Mouse (Mus musculus) pancreas, adult 10 weeks (tissue): ENCODE results near the gene Cxcl9. TPM values are rescaled to one million over a fixed set of nuclear protein-coding genes. Genes with fewer than 3 reads are reported as not detected.

ENCODE experiments used
- polyA plus RNA-seq: library from polyadenylated mRNA; stranded (reverse); fragments of 350-450 nt; fragmentation: Illumina TruSeq; extraction: RNeasy Lipid Tissue Mini Kit (QIAGEN cat#74804); gene quantifications from one replicate; pipeline ENCODE4 v1.2.3, GENCODE M21; 2015; ENCODE audit warnings: low read depth, low replicate concordance; ENCODE audit not compliant: insufficient read depth

Gene Cxcl9
- not detected for polyA plus RNA-seq

DNA sequence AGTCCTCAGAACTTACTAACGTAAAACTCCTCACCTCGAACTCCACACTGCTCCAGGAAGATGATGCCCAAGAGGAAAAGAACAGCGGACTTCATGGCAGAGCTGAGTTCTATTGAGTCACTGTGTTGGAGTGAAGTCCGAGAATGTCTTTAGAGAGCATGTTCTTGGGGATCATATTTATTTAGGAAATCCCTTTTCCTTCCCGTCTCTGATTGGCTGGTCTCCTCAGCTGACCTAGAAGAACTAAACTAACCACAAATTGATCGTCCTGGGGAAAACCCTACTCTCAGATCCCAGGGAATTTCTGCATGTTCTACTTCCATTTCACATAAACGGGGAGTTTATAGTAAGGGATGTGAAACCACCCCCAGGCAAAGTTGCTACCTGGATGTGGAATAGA is at the start of gene Cxcl9:
Gene Cxcl9, minus strand, starts transcription at position 151 of the 400 bp plus-strand sequence.

DNA sequence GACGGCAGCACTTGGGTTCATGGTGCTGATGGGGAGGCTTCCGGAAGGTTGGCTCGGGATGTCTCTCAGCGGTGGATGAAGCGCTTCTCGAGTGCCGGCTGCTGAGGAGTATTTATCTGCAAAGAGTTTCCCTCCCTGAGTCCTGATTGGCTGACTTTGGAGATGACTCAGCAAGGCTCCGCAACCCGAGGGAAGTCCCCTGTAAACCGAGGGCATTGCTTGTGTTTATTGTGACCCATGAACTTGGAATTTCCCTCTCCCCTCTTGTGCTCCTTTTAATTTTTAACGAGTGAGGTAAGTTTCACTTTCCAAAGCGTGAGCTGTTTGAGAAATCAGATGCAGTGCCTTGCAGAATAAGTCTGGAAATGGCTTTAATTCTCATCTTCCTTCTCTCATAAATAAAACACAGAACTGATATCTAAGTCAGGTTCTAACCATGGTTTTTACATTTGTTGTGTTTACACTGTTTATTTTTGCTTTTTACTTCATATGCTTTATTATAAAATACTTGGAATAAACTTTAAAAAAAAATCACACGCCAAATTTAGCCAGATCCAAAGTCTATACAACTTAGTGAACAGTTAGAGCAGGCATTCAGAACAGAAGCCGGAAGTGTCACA is 21.0 kb upstream of the Cxcl9 start, which contains the start of gene Cxcl10:
Gene Cxcl10, minus strand, starts transcription at position 96 of the 620 bp plus-strand sequence.

DNA sequence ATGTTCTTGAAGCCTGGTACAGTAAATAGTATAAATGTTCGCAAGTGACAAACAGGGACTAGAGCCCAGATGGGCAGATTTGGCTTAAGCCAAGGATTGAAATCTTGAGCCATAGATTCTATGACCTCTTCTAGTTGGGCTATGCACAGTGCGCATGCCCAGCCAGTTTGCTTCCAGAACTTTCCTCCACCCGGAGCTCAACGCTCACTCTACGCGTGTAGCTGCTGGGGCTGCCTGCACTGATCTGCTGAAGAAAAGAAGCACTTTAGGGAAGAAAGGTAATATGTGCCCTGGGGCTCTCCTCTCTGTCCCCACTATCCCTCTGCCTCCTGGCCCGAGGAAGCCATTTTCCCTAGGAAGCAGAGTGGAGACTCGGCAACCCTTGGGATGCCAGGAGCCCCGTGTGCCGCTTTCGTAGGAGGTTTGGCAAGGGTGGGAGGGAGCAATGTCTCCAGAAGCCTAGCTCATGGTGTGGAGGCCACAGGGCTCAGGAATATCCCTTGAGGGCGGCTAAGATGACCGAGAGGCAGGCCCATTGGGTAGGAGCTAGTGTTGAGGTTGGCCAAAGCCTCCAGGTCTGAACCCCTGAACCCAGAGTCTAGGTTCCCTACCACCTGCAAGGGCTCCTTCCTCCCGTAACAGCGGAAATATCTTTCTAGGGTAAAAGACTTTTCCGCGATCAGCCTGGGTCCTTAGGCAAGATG is 3.9 kb upstream of the Cxcl9 start, which contains the start of gene Art3:
Gene Art3, plus strand, starts transcription at position 193 of the 704 bp plus-strand sequence.

DNA sequence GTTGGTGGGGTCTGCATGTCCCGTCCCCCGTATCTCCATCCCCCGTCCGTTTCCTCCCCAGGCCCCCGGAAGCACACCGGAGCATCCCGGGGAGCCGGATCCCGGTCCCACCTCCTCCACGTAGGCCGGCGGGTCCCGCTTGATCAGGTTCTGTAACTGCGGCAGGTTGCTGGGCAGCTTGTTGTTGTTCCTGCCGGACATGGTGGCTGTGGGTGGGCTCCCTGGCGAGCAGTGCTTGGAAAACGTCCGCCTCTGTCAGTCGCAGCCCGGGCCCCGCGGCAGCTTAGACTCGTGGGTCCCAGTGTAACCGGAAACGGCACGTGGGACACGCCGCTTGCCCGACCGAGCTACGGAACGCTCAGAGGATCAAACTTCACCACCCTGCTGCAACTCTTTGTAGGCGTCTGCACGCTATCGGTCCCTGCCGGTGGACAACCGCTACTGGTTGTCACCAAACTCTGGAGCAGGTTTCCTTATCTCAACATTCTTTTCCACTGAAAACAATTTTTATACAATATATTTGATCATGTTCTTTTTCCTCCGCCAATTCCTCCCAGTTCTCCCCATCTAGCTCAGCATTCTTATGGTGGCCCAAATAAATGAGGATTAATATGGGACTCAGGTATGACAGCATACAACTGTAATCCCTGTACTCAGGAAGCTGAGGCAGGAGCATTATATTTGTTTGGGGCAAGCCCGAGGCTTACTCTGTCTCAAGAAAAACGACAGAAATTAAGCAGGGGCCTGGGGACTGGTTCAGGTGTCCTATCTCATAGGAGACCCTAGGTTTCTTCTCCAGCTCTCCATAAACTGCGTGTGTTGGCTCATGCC is 18.0 kb downstream of the Cxcl9 start, which contains the start of gene Sdad1:
Gene Sdad1, minus strand, starts transcription at position 799 of the 831 bp plus-strand sequence.

DNA sequence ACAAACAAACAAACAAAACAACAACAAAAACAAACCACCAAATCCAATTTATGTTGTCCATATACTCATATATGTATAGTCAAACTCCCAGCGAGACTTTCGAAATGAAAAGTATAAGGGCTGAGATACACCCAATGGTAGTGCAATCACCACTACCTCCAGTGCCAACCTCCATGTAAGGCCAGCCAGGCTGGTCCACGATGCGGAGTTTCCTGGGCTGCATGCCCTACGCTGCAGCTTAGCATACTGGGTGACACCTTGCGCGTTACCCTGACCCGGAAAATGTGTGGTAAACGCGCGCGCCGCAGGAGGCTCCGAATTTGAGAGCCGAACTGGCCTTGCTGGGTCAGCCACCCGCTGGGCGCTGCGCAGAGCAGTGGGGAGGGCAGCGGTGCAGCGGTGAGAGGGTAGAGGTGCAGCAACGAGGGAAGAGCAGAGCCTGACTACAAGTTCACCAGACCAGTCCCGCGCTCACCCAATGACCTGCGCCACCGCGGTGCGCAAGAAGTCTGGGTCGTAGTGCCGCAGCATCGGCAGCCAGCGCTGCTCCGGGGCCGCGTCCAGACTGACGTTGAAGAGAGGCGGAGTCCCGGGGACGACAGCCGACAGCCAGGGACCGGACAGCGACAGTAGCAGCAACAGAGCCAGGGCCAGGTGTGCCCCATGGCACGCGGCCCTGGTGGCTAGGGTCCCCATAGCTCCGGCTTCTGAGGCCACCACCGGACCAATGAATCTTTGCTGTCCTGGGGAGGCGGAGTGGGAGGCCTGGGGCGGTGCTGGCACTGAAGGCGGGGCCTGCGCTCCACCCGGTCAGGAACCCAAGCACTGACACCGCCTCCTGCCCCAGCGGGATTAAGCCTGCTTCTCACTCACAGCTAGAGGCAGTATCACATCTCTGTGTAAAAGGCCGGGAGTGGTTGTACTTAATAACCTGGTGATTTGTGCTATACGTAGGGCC is 50.2 kb downstream of the Cxcl9 start, which contains the start of gene Naaa:
Gene Naaa, minus strand, starts transcription at position 734 of the 958 bp plus-strand sequence.

Other genes starting within 250 kb of the Cxcl9 start
- 13.7 TPM for gene G3bp2, start 244.4 kb downstream of the Cxcl9 start, polyA plus RNA-seq
- 24.5 TPM for gene Uso1, start 190.1 kb downstream of the Cxcl9 start, polyA plus RNA-seq
- not detected for gene U90926, start 112.7 kb downstream of the Cxcl9 start, polyA plus RNA-seq
- not detected for gene Ppef2, start 71.8 kb downstream of the Cxcl9 start, polyA plus RNA-seq
- gene Naaa, start 49.9 kb downstream of the Cxcl9 start, polyA plus RNA-seq: 3.1 TPM
- gene Sdad1, start 17.6 kb downstream of the Cxcl9 start, polyA plus RNA-seq: 3.6 TPM
- 12.6 TPM for gene Art3, start 3.7 kb upstream of the Cxcl9 start, polyA plus RNA-seq
- 2.4 TPM for gene Cxcl10, start 20.8 kb upstream of the Cxcl9 start, polyA plus RNA-seq
- 3.9 TPM for gene Nup54, start 107.1 kb upstream of the Cxcl9 start, polyA plus RNA-seq
- 16.6 TPM for gene Scarb2, start 178.8 kb upstream of the Cxcl9 start, polyA plus RNA-seq
- not detected for gene Fam47e, start 227.0 kb upstream of the Cxcl9 start, polyA plus RNA-seq